Mouse (Mus musculus) left cerebral cortex, postnatal 10 days (tissue): ENCODE data around the gene Pacs2. TPM values are rescaled to one million over a fixed set of nuclear protein-coding genes. Genes with fewer than 3 reads are reported as not detected.
A peak's percentile ranks its signal among the peaks of the same experiment; 100 is the strongest.

ENCODE experiments used
- DNase-seq, 2 experiments: peaks; one replicate each; pipeline ENCODE4 v3.0.0; 2021 to 2022; ENCODE audit warnings: low spot score in 2 of 2, mixed read lengths in 1 of 2; ENCODE audit errors: extremely low spot score in 1 of 2
- intact Hi-C: fragments of 180-260 bp; cut with DNase I; formaldehyde crosslinking; loops from one replicate; pipeline ENCODE4 v1.15.1; 2025
- total RNA-seq, 2 experiments: library from RNA; stranded (reverse); gene quantifications; 2 replicates each; pipeline ENCODE4 v1.2.3; 2021

Gene Pacs2
- total RNA-seq, result 100 to 1,000 TPM; 126 to 128 TPM

- DNase-seq, result peak; percentile 85 to 97
- intact Hi-C loops, result no loop called here
Measured at GRCm38 (mm10) chr12:113013604-113014558, at the start of gene Pacs2. TSS of gene Pacs2 (plus strand) at chr12:113014508.

GRCm38 (mm10) chr12:112965783-112966182, 48.5 kb upstream of the Pacs2 start:
- intact Hi-C loops, result no loop called here
- DNase-seq, result no peak

- DNase-seq, result no peak
- intact Hi-C loops, result no loop called here
Measured at GRCm38 (mm10) chr12:112968943-112969342, 45.4 kb upstream of the Pacs2 start.

- intact Hi-C loops, result no loop called here
- no peak for DNase-seq
Measured at GRCm38 (mm10) chr12:112969616-112970015, 44.7 kb upstream of the Pacs2 start.

GRCm38 (mm10) chr12:112974736-112975135, 39.6 kb upstream of the Pacs2 start:
- no peak for DNase-seq
- intact Hi-C loops, result no loop called here

GRCm38 (mm10) chr12:112976371-112977073, 37.8 kb upstream of the Pacs2 start, which contains the start of gene Btbd6:
TSS of gene Btbd6 (plus strand) at chr12:112976482.
- intact Hi-C loops, result no loop called here
- peak; percentile 88 to 95 for DNase-seq

- DNase-seq, result no peak
- intact Hi-C loops, result no loop called here
Measured at GRCm38 (mm10) chr12:112977156-112977555, 37.2 kb upstream of the Pacs2 start.

- no peak for DNase-seq
- intact Hi-C loops, result no loop called here
Measured at GRCm38 (mm10) chr12:112982031-112982430, 32.3 kb upstream of the Pacs2 start.

- no peak for DNase-seq
- intact Hi-C loops, result no loop called here
Measured at GRCm38 (mm10) chr12:112985346-112985745, 29.0 kb upstream of the Pacs2 start.

- peak in 1 of 2 experiments; percentile 45 for DNase-seq
Measured at GRCm38 (mm10) chr12:112987877-112988276, 26.4 kb upstream of the Pacs2 start.

GRCm38 (mm10) chr12:112990706-112991405, 23.5 kb upstream of the Pacs2 start:
- DNase-seq, result no peak
- intact Hi-C loops, result no loop called here

More at GRCm38 (mm10) chr12:112987877-112988276, 26.4 kb upstream of the Pacs2 start:
- intact Hi-C loops, result no loop called here

- intact Hi-C loops, result no loop called here
Measured at GRCm38 (mm10) chr12:112991444-112991843, 22.9 kb upstream of the Pacs2 start.

GRCm38 (mm10) chr12:112994153-112994552, 20.2 kb upstream of the Pacs2 start:
- DNase-seq, result no peak
- intact Hi-C loops, result no loop called here

More at GRCm38 (mm10) chr12:112991444-112991843, 22.9 kb upstream of the Pacs2 start:
- DNase-seq, result no peak

- intact Hi-C loops, result no loop called here
- DNase-seq, result no peak
Measured at GRCm38 (mm10) chr12:112999569-113000293, 14.6 kb upstream of the Pacs2 start.

GRCm38 (mm10) chr12:113000294-113001132, 13.8 kb upstream of the Pacs2 start, which contains the start of gene Brf1:
TSS of gene Brf1 (minus strand) at chr12:113000704.
- peak; percentile 93 to 98 for DNase-seq
- intact Hi-C loops, result no loop called here

GRCm38 (mm10) chr12:113001133-113001474, 13.2 kb upstream of the Pacs2 start:
- intact Hi-C loops, result no loop called here
- DNase-seq, result no peak

- intact Hi-C loops, result no loop called here
- no peak for DNase-seq
Measured at GRCm38 (mm10) chr12:113002667-113003066, 11.6 kb upstream of the Pacs2 start.

GRCm38 (mm10) chr12:113004011-113004410, 10.3 kb upstream of the Pacs2 start:
- intact Hi-C loops, result no loop called here
- DNase-seq, result no peak
